Mouse (Mus musculus): ENCODE measurements at regions not wholly inside any gene's neighbourhood (a gene's known extent, or its start where the extent isn't known, plus 50 kb on each side); places are given as distances from the start of the nearest gene placed in this dataset.

DNA sequence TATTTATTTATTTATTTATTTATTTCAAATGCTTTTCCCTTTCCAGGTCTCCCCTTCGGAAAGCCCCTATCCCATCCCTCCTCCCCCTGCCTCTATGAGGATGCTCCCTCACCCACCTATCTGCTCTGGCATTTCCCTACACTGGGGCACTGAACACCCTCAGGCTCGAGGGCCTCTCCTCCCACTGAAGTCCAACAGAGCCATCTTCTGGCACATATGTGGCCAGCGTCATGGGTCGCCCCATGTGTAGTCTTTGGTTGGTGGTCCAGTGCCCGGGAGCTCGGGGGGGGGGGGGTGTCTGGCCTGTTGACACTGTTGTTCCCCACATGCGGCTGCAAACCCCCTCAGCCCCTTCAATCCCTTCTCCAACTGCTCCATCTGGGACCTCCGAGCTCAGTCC, 99.6 kb upstream of the Tspan8 start:
- H3K4me3 ChIP-seq (ENCODE audit: low read depth, low read length) = no peak overlapping the region
- H3K4me2 ChIP-seq = no peak overlapping the region
- ATAC-seq (replicated peaks; ENCODE audit: low FRiP score) (no peak), DNase-seq (ENCODE audit: low spot score) (no peak)
- no peaks in the 10 kb centered on the region for H3K4me1 ChIP-seq (replicated peaks; ENCODE audit: control insufficient read depth, insufficient read depth, low read length)
- no peaks in the 10 kb centered on the region for H3K9me3 ChIP-seq (ENCODE audit: control insufficient read depth, low read length)
- WGBS = 78% methylated on average over 8 of the region's 8 CpGs
- H3K36me3 ChIP-seq (ENCODE audit: control insufficient read depth, insufficient read depth, low read length) = no peaks in the 10 kb centered on the region
- H3K27me3 ChIP-seq (replicated peaks; ENCODE audit: control insufficient read depth, insufficient read depth, low read length) = no peaks in the 10 kb centered on the region
- H3K9ac ChIP-seq (ENCODE audit: low read depth, low read length) = no peak overlapping the region
- no peak overlapping the region for H3K27ac ChIP-seq (ENCODE audit: low read depth, low read length)

DNA sequence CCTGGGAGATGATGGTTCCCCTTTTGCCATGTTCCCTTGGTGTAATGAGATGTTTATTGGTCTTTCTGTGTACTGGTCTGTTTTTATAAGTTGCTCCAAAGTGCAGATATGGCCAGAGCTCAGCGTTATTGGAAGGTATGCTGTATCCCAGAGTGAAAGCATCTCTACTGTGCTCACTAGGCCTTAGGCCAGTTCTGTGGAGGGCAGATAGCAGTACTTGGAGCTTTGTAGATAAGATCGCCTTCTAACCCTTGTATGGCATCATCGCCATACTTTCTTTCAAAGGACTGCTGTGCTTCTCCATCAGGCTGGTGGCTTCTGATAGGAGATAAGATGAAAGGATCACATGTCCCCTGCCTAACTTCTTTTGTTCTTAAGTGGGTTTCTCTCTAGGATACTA, 94.0 kb upstream of the Tspan8 start:
- DNase-seq (ENCODE audit: low spot score) = no peak
- Histone ChIP-seq H3K9me3 (ENCODE audit: control insufficient read depth, low read length) (no peaks in the 10 kb centered on the region), H3K36me3 (ENCODE audit: control insufficient read depth, insufficient read depth, low read length) (no peaks in the 10 kb centered on the region), H3K27ac (ENCODE audit: low read depth, low read length) (no peak overlapping the region), H3K4me1 (replicated peaks; ENCODE audit: control insufficient read depth, insufficient read depth, low read length) (no peaks in the 10 kb centered on the region), H3K9ac (ENCODE audit: low read depth, low read length) (no peak overlapping the region), H3K4me2 (no peak overlapping the region), H3K4me3 (ENCODE audit: low read depth, low read length) (no peak overlapping the region), H3K27me3 (replicated peaks; ENCODE audit: control insufficient read depth, insufficient read depth, low read length) (no peaks in the 10 kb centered on the region)
- WGBS = 54% methylated on average over 3 of the region's 3 CpGs
- ATAC-seq (replicated peaks; ENCODE audit: low FRiP score) = peak; percentile 65

DNA sequence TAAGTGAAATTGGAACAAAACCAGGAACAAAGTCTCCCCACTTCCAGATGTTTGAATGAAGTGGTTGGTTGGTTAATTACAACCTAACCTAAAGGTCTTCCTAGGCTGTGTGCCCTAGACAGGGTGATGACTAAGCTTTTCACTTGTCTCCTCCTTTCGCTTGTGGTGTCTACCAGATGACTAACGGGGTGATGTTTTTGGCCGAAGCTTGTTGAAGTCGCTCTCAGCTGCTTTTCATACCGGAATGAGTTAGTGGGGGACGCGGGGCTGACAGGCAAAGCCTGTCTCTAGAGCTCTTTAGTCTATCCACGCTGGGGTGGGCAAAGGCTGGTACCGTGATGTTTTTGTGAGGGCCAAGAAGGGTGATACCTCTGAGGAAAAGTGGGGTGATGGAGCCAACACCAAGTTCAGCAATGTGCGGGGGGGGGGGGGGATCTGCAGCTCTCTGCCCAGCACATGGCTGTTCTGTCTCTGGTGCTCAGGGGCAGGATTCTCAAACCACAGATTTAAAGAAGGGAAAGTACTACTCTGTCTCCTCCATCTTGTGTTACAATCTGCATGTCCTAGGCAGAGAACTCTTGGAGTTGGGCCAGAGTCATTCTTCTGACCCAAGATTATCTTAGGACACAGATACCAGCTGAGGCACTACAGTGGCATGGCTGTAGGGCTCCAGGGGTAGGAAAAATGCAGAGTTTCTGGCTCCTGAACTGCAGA, 73.8 kb upstream of the Tspan8 start:
- H3K9me3 ChIP-seq (ENCODE audit: control insufficient read depth, low read length) = no peaks in the 10 kb centered on the region
- H3K4me1 ChIP-seq (replicated peaks; ENCODE audit: control insufficient read depth, insufficient read depth, low read length) = no peaks in the 10 kb centered on the region
- DNase-seq (ENCODE audit: low spot score) = no peak
- H3K9ac ChIP-seq (ENCODE audit: low read depth, low read length) = no peak overlapping the region
- WGBS = 90% methylated on average over 9 of the region's 10 CpGs
- no peak overlapping the region for H3K4me3 ChIP-seq (ENCODE audit: low read depth, low read length)
- H3K4me2 ChIP-seq = no peak overlapping the region
- no peak overlapping the region for H3K27ac ChIP-seq (ENCODE audit: low read depth, low read length)
- ATAC-seq (replicated peaks; ENCODE audit: low FRiP score) = no peak
- H3K27me3 ChIP-seq (replicated peaks; ENCODE audit: control insufficient read depth, insufficient read depth, low read length) = no peaks in the 10 kb centered on the region
- no peaks in the 10 kb centered on the region for H3K36me3 ChIP-seq (ENCODE audit: control insufficient read depth, insufficient read depth, low read length)

DNA sequence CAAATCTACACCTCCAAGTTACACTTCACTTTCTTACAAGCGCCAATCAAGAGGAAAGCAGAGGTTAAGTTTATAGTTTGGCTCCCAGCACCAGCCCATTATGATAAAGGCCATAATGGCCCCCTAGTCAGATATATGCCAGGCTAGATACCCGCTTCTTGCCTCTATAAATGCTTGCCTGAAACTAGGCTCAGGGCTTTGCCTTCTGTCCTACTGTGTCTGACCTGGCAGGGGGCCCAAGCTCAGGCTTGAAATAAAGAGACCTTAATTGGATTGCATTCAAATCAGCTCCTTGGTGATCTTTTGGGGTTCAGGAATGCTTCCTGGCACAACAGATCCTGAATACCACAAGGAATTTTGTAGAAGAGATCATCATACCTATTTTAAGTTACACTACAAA, 66.8 kb upstream of the Tspan8 start:
- Histone ChIP-seq H3K4me2 (no peak overlapping the region), H3K9ac (ENCODE audit: low read depth, low read length) (no peak overlapping the region), H3K9me3 (ENCODE audit: control insufficient read depth, low read length) (no peaks in the 10 kb centered on the region), H3K27ac (ENCODE audit: low read depth, low read length) (no peak overlapping the region), H3K4me1 (replicated peaks; ENCODE audit: control insufficient read depth, insufficient read depth, low read length) (no peaks in the 10 kb centered on the region), H3K4me3 (ENCODE audit: low read depth, low read length) (no peak overlapping the region), H3K27me3 (replicated peaks; ENCODE audit: control insufficient read depth, insufficient read depth, low read length) (no peaks in the 10 kb centered on the region), H3K36me3 (ENCODE audit: control insufficient read depth, insufficient read depth, low read length) (no peaks in the 10 kb centered on the region)
- DNase-seq (ENCODE audit: low spot score) (no peak), ATAC-seq (replicated peaks; ENCODE audit: low FRiP score) (no peak)
- 77% methylated on average over 2 of the region's 2 CpGs for WGBS

DNA sequence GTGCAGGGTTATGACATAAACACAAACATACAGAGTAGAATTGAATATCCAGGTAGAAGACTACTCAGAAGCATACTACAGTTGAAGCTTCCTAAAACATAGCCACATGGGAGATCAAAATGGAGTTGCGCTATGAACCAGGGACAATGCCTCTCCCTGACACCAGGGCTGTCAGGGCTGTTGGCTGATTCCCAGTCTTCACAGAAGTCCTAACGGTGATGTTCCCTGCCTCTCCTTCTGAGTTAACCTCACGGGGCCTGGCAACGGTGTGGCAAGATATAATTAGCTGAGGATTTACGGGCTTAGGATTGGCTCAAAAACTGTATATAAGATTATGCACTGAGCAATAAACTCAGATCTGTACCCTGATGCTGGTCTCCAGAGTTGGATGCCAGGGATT, 66.4 kb upstream of the Tspan8 start:
- 86% methylated on average over 5 of the region's 5 CpGs for WGBS

DNA sequence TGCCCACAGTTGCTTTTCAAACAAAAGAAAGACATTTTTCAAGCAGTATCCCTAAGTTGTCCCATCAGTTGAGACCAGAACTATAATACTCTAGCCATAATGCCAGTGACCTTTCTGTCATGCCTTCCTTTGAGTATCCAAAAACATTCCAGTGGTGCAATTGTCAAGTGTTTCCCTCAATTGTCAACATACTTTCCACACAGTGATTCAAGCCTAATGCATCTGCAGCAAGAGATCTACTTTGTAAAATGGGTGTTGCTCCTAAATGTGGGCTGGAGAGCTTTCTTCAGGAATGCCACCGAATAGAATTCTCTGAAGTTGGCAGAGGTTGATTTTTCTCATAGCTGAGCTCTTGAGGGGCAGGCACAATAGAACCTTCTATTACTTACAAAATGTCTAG, 58.0 kb upstream of the Tspan8 start:
- DNase-seq (ENCODE audit: low spot score) = no peak
- ATAC-seq (replicated peaks; ENCODE audit: low FRiP score) = no peak
- WGBS = 84% methylated on average over 1 of the region's 1 CpGs
- H3K4me2 ChIP-seq = no peak overlapping the region
- H3K4me3 ChIP-seq (ENCODE audit: low read depth, low read length) = no peak overlapping the region
- H3K9ac ChIP-seq (ENCODE audit: low read depth, low read length) = no peak overlapping the region
- H3K4me1 ChIP-seq (replicated peaks; ENCODE audit: control insufficient read depth, insufficient read depth, low read length) = no peaks in the 10 kb centered on the region
- H3K27me3 ChIP-seq (replicated peaks; ENCODE audit: control insufficient read depth, insufficient read depth, low read length) = no peaks in the 10 kb centered on the region
- no peaks in the 10 kb centered on the region for H3K9me3 ChIP-seq (ENCODE audit: control insufficient read depth, low read length)
- no peaks in the 10 kb centered on the region for H3K36me3 ChIP-seq (ENCODE audit: control insufficient read depth, insufficient read depth, low read length)
- no peak overlapping the region for H3K27ac ChIP-seq (ENCODE audit: low read depth, low read length)

More for the DNA sequence above, 66.4 kb upstream of the Tspan8 start:
- no peaks in the 10 kb centered on the region for H3K4me1 ChIP-seq (replicated peaks; ENCODE audit: control insufficient read depth, insufficient read depth, low read length)
- H3K4me2 ChIP-seq = no peak overlapping the region
- no peaks in the 10 kb centered on the region for H3K9me3 ChIP-seq (ENCODE audit: control insufficient read depth, low read length)
- no peak overlapping the region for H3K27ac ChIP-seq (ENCODE audit: low read depth, low read length)
- no peaks in the 10 kb centered on the region for H3K27me3 ChIP-seq (replicated peaks; ENCODE audit: control insufficient read depth, insufficient read depth, low read length)
- no peak for DNase-seq (ENCODE audit: low spot score)
- no peak for ATAC-seq (replicated peaks; ENCODE audit: low FRiP score)
- no peak overlapping the region for H3K9ac ChIP-seq (ENCODE audit: low read depth, low read length)
- H3K4me3 ChIP-seq (ENCODE audit: low read depth, low read length) = no peak overlapping the region
- H3K36me3 ChIP-seq (ENCODE audit: control insufficient read depth, insufficient read depth, low read length) = no peaks in the 10 kb centered on the region
